ENCODE assay signal across 8 mouse cellular contexts in the genomic region with DNA sequence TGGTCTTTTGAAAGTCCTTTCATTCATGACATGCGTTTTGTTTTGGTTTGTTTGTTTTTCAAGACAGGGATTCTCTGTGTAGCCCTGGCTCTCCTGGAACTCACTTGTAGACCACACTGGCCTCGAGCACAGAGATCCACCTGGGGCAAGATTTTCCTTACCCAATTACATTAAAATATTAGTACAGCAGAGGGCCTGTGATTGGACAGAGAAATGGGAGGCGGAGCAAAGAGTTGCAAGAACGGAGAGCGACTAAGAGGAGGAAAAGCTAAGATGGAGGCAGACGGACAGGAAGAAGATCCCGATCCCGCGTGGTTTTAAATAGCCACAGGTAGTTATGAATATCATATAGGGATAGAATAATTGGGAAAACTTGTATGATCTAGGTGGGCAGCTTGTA. TPM values are rescaled to one million over a fixed set of nuclear protein-coding genes. Genes with fewer than 3 reads are reported as not detected.
DNase-seq lines count a peak whose midpoint lies in the region; ATAC-seq lines count a peak whose summit lies in the region.

No protein-coding gene starts in this region.

- no peaks in the 10 kb centered on the region for H3K27me3 ChIP-seq in hindbrain, embryonic 10.5 days (ENCODE audit: insufficient read depth, poor library complexity, severe bottlenecking)
- H3K27me3 ChIP-seq in hindbrain, embryonic 11.5 days (ENCODE audit: control insufficient read depth, insufficient read depth, low read length): no peaks in the 10 kb centered on the region

- H3K36me3 ChIP-seq in hindbrain, embryonic 10.5 days: no peaks in the 10 kb centered on the region
- H3K36me3 ChIP-seq in hindbrain, embryonic 11.5 days (ENCODE audit: control insufficient read depth, insufficient read depth, low read length): no peaks in the 10 kb centered on the region

- 51% methylated on average over 9 of the region's 9 CpGs for WGBS in hindbrain, embryonic 10.5 days
- WGBS in hindbrain, embryonic 11.5 days: 54% methylated on average over 9 of the region's 9 CpGs

- no peak overlapping the region for H3K9ac ChIP-seq in hindbrain, embryonic 11.5 days (ENCODE audit: low read depth, low read length)

- H3K27ac ChIP-seq in hindbrain, embryonic 10.5 days: no peak overlapping the region
- H3K27ac ChIP-seq in hindbrain, embryonic 11.5 days (ENCODE audit: low read depth, low read length): no peak overlapping the region

- ATAC-seq in hindbrain, embryonic 11.5 days (ENCODE audit: low FRiP score): no peak
- peak; percentile 19 for ATAC-seq in inflammation-experienced regulatory T-cells, adult 6 months

- no peaks in the 10 kb centered on the region for H3K4me1 ChIP-seq in hindbrain, embryonic 10.5 days (replicated peaks)
- no peaks in the 10 kb centered on the region for H3K4me1 ChIP-seq in hindbrain, embryonic 11.5 days (replicated peaks; ENCODE audit: control insufficient read depth, insufficient read depth, low read length)

- peak overlapping the region; percentile 4; the same call in 1 of the 2 replicates for H3K4me3 ChIP-seq in hindbrain, embryonic 10.5 days
- H3K4me3 ChIP-seq in hindbrain, embryonic 11.5 days (ENCODE audit: low read depth, low read length): no peak overlapping the region

- H3K4me2 ChIP-seq in hindbrain, embryonic 11.5 days (replicated peaks; ENCODE audit: low read depth, low read length): no peak overlapping the region

- DNase-seq in hindbrain, embryonic 10.5 days (ENCODE audit: low spot score): no peak
- DNase-seq in hindbrain, embryonic 11.5 days (ENCODE audit: low spot score): no peak
- DNase-seq in embryo, embryonic 10.5 days (ENCODE audit: low spot score): peak; percentile 3
- peak; percentile 59 for DNase-seq in lung, postnatal 36 days
- DNase-seq in frontal cortex, postnatal 25 days (ENCODE audit: low spot score in 2 of 2): no peak
- DNase-seq in right cerebral cortex, postnatal 10 days (ENCODE audit: low spot score in 2 of 2): no peak
- no peak for DNase-seq in ovary, adult 18-20 months (ENCODE audit: low spot score)

- no peaks in the 10 kb centered on the region for H3K9me3 ChIP-seq in hindbrain, embryonic 10.5 days
- H3K9me3 ChIP-seq in hindbrain, embryonic 11.5 days (ENCODE audit: control insufficient read depth, low read length): no peaks in the 10 kb centered on the region

RNA-seq across cellular contexts. Expression of a gene that starts 5.2 kb away (rescaled TPM):
- polyA plus RNA-seq in hindbrain, embryonic 10.5 days (2016; fragmentation: Nextera tagmentation; extraction: Ambion mirVana): 16.2 and 19.8 TPM in 2 replicates
- polyA plus RNA-seq in hindbrain, embryonic 11.5 days (2014; fragmentation: Nextera tagmentation; extraction: Ambion mirVana): 21.9 and 26.4 TPM in 2 replicates
- 10 to 100 TPM; 22.0 to 25.9 (median 23.1) TPM for polyA plus RNA-seq in inflammation-experienced regulatory T-cells, adult 6 months (2017; shearing (Covaris generic))

Comparison
In these comparisons a context has a peak if more than half of its experiments do, and no peak if none do; other contexts are left out.
1. DNase-seq: peak in embryo, embryonic 10.5 days (single experiment) and lung, postnatal 36 days (single experiment); none in hindbrain, embryonic 10.5 days (single experiment), hindbrain, embryonic 11.5 days (single experiment), frontal cortex, postnatal 25 days (0 of 2), right cerebral cortex, postnatal 10 days (0 of 2) and ovary, adult 18-20 months (single experiment).